Mouse (Mus musculus): ENCODE data around the gene Nfic. TPM values are rescaled to one million over a fixed set of nuclear protein-coding genes. Genes with fewer than 3 reads are reported as not detected.

The Nfic gene
- polyA plus RNA-seq, 1 experiment from 2014 or later = 16.6 TPM

DNA sequence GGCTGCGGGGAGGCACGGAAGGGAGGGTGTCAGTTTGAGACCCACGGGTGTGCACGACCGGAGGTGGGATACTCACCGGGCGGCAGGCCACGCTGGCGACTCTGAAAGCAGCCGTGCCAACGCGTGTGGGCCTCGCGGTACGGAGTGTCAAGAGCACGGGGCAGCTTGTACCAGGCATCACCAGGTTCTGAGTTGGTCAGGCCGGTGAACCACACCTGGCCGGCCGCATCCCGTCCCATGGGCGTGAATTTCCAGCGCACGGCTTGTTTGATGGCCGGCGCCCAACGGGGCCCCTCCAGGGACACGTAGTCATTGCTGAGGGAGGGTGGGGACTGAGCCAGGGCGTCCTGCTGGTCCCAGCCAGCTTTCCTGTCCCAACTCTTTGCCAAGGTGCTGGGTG is 90.8 kb downstream of the Nfic start:
- ATAC-seq (peak; percentile 9; the same call in 1 of the 2 replicates), DNase-seq (ENCODE audit: low spot score) (no peak)
- 9% methylated on average over 28 of the region's 28 CpGs for WGBS
- peaks cover 16% of the 10 kb centered on the region for H3K4me1 ChIP-seq (ENCODE audit: control insufficient read depth, insufficient read depth, low read length)
- peak overlapping the region; percentile 18 for H3K4me3 ChIP-seq (ENCODE audit: low read depth, low read length)
- H3K36me3 ChIP-seq (ENCODE audit: control insufficient read depth, insufficient read depth, low read length) = peaks cover 41% of the 10 kb centered on the region
- H3K4me2 ChIP-seq (ENCODE audit: low read length) = peak overlapping the region; percentile 47
- H3K9ac ChIP-seq (ENCODE audit: low read length) = peak overlapping the region; percentile 52; the same call in 1 of the 2 replicates
- no peak overlapping the region for H3K27ac ChIP-seq (ENCODE audit: low read depth, low read length)
- H3K27me3 ChIP-seq (replicated peaks; ENCODE audit: control insufficient read depth, insufficient read depth, low read length) = peaks cover 27% of the 10 kb centered on the region
- no peaks in the 10 kb centered on the region for H3K9me3 ChIP-seq (replicated peaks; ENCODE audit: control insufficient read depth, low read length)

DNA sequence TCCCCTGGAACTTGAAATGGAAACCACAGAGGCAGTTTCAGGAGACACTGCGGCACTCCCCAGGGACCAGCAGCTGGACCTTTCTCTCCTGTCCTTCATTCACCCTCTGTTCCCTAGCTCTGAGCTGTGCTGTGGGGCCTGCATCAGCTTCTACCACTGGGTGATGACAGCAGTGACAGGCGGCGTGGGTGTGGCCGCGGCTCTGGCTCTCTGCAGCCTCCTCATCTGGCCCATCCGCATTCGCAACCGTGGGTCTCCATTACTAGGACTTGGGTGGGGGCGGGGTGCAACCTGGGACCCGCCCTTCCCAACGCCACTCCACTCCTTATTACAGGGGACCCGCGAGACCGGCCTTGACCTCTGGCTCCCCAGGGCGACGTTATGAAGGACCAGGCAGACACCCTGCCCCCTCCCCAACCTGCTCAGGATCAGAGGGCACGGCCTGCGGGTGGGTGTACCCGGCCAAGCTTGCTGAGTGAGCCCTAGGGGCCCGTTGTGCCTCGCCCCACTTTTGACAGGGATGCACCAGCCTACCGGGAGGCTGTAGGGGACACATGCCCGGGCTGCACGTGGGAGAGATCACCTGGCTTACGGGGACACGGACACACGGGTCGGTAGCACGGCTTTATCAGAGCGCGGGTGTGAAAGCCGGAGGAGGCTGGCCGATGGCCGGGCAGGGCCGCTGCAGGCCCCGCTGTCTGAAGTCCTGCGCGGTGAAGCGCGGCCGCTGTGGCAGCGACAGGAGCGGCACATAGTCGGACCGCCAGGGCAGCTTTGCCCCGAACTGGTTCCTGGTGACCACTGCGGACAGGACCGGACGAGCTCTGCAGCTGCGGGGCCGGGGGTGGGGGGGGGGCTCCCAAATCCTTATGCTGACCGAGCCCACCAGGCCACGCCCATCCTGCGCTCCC is 91.7 kb downstream of the Nfic start:
- H3K27ac ChIP-seq (ENCODE audit: low read depth, low read length) = no peak overlapping the region
- DNase-seq (ENCODE audit: low spot score) = no peak
- no peak for ATAC-seq
- H3K36me3 ChIP-seq (ENCODE audit: control insufficient read depth, insufficient read depth, low read length) = peaks cover 31% of the 10 kb centered on the region
- peak overlapping the region; percentile 47 for H3K4me2 ChIP-seq (ENCODE audit: low read length)
- H3K9ac ChIP-seq (ENCODE audit: low read length) = peak overlapping the region; percentile 52
- WGBS = 12% methylated on average over 53 of the region's 54 CpGs
- no peaks in the 10 kb centered on the region for H3K9me3 ChIP-seq (replicated peaks; ENCODE audit: control insufficient read depth, low read length)
- peaks cover 27% of the 10 kb centered on the region for H3K27me3 ChIP-seq (replicated peaks; ENCODE audit: control insufficient read depth, insufficient read depth, low read length)
- peak overlapping the region; percentile 18; the same call in 1 of the 2 replicates for H3K4me3 ChIP-seq (ENCODE audit: low read depth, low read length)
- H3K4me1 ChIP-seq (ENCODE audit: control insufficient read depth, insufficient read depth, low read length) = peaks cover 16% of the 10 kb centered on the region

DNA sequence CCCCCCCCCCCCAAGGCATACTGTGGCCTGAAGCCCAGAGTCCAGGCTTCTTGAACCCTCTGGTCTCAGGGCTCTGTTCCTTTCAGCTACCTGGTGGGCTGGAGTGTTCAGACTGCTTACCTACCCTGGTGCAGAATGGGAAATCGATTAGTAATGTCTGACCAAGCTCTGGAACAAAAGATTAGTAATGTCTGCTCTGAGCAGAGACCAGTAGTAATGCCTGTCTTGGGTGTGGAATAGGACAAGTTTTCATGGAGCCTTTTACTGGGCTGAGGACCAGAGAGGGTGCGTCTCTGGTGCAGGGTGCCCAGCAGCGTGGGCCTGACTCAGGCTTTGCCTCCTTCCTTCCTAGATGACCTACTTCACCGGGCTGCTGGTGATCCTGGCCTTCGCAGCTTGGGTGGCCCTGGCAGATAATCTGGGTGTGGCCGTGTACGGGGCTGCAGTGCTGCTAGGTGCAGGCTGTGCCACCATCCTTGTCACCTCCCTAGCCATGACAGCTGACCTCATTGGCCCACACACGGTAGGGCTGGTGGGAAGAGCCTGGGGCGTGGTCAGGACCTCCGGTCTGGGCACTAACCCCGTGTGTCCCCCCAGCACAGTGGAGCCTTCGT is 93.0 kb downstream of the Nfic start:
- Histone ChIP-seq H3K4me1 (ENCODE audit: control insufficient read depth, insufficient read depth, low read length) (peaks cover 19% of the 10 kb centered on the region), H3K4me2 (ENCODE audit: low read length) (no peak overlapping the region), H3K9me3 (replicated peaks; ENCODE audit: control insufficient read depth, low read length) (no peaks in the 10 kb centered on the region), H3K36me3 (ENCODE audit: control insufficient read depth, insufficient read depth, low read length) (peaks cover 19% of the 10 kb centered on the region), H3K27ac (ENCODE audit: low read depth, low read length) (no peak overlapping the region), H3K27me3 (replicated peaks; ENCODE audit: control insufficient read depth, insufficient read depth, low read length) (peaks cover 27% of the 10 kb centered on the region), H3K4me3 (ENCODE audit: low read depth, low read length) (no peak overlapping the region), H3K9ac (ENCODE audit: low read length) (no peak overlapping the region)
- DNase-seq (ENCODE audit: low spot score) (no peak), ATAC-seq (no peak)
- WGBS = 75% methylated on average over 12 of the region's 12 CpGs

DNA sequence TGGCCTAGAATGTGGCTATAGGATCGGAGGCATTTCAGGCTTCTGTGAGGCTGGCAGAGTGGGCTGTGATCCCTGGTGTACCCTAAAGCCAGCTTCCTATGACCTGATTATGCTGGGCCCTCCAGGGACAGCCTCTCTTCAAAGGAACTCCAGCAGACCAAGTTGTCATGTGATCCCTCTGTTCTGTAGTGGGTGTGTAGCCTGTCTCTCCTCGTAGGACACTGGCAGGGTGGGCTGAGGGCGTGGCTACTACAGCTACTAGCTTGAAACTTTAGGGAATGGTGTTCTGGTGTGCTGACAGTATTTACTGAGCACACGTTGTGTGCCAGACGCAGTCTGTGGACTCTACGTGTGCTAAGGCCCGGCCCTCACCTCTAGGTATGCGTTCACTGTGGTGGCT is 94.7 kb downstream of the Nfic start:
- 79% methylated on average over 8 of the region's 8 CpGs for WGBS
- no peak overlapping the region for H3K9ac ChIP-seq (ENCODE audit: low read length)

DNA sequence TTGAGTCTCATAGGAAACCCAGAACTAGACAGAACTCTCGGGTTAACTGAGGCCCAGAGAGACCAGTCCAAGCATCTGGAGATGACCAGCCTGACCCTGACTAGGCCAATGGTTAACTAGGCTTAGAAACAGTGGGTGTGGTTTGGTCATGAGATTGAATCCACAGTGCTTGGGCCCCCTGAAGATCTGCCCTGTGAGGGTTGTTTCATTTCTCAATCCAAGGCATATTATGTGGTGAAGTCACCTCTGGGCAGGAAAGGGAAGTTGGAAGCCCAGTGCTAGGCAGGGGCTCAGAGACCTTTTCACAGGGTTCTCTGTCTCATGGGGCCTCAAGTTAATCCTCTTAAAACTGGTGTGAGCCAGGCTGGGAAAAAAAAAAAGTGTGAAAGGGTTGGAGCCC is 96.6 kb downstream of the Nfic start:
- H3K4me3 ChIP-seq (ENCODE audit: low read depth, low read length) = no peak overlapping the region
- no peaks in the 10 kb centered on the region for H3K9me3 ChIP-seq (replicated peaks; ENCODE audit: control insufficient read depth, low read length)
- no peak for ATAC-seq
- H3K9ac ChIP-seq (ENCODE audit: low read length) = no peak overlapping the region
- H3K36me3 ChIP-seq (ENCODE audit: control insufficient read depth, insufficient read depth, low read length) = peaks cover 3% of the 10 kb centered on the region; the same call in 1 of the 2 replicates
- 63% methylated on average over 1 of the region's 1 CpGs for WGBS
- H3K27ac ChIP-seq (ENCODE audit: low read depth, low read length) = no peak overlapping the region
- peaks cover 6% of the 10 kb centered on the region for H3K4me1 ChIP-seq (ENCODE audit: control insufficient read depth, insufficient read depth, low read length)
- peaks cover 14% of the 10 kb centered on the region for H3K27me3 ChIP-seq (replicated peaks; ENCODE audit: control insufficient read depth, insufficient read depth, low read length)
- H3K4me2 ChIP-seq (ENCODE audit: low read length) = no peak overlapping the region; the same call in 1 of the 2 replicates
- no peak for DNase-seq (ENCODE audit: low spot score)

More for the DNA sequence above, 94.7 kb downstream of the Nfic start:
- H3K9me3 ChIP-seq (replicated peaks; ENCODE audit: control insufficient read depth, low read length) = no peaks in the 10 kb centered on the region
- peaks cover 3% of the 10 kb centered on the region; the same call in 1 of the 2 replicates for H3K36me3 ChIP-seq (ENCODE audit: control insufficient read depth, insufficient read depth, low read length)
- H3K27me3 ChIP-seq (replicated peaks; ENCODE audit: control insufficient read depth, insufficient read depth, low read length) = peaks cover 27% of the 10 kb centered on the region
- no peak overlapping the region for H3K27ac ChIP-seq (ENCODE audit: low read depth, low read length)
- H3K4me1 ChIP-seq (ENCODE audit: control insufficient read depth, insufficient read depth, low read length) = peaks cover 17% of the 10 kb centered on the region
- DNase-seq (ENCODE audit: low spot score) (no peak), ATAC-seq (no peak)
- H3K4me3 ChIP-seq (ENCODE audit: low read depth, low read length) = no peak overlapping the region
- H3K4me2 ChIP-seq (ENCODE audit: low read length) = no peak overlapping the region

DNA sequence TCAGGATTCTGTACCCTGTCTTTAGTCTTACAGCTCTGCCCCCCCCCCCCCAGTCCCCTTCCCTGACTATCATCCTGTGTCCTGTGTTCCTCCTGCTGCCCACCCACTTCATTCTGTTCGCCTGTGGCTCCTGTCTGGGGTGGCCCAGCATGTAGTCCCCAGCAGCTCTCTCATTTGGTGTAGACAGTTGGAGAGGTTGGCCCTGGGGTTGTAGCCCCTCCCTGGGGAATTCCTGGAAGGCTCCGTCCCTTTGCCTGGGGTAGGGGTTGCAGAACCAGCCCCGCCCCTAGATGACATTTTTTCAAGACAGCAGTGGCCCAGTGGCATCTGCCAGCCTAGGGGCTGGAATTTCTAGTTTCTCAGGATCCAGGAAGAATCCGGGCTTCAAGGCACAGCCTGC is 97.2 kb downstream of the Nfic start:
- peaks cover 3% of the 10 kb centered on the region; the same call in 1 of the 2 replicates for H3K4me1 ChIP-seq (ENCODE audit: control insufficient read depth, insufficient read depth, low read length)
- ATAC-seq = no peak
- 43% methylated on average over 4 of the region's 4 CpGs for WGBS
- H3K9me3 ChIP-seq (replicated peaks; ENCODE audit: control insufficient read depth, low read length) = no peaks in the 10 kb centered on the region
- no peak overlapping the region for H3K27ac ChIP-seq (ENCODE audit: low read depth, low read length)
- H3K4me2 ChIP-seq (ENCODE audit: low read length) = peak overlapping the region; percentile 97
- peak overlapping the region; percentile 81 for H3K9ac ChIP-seq (ENCODE audit: low read length)
- peaks cover 3% of the 10 kb centered on the region; the same call in 1 of the 2 replicates for H3K36me3 ChIP-seq (ENCODE audit: control insufficient read depth, insufficient read depth, low read length)
- DNase-seq (ENCODE audit: low spot score) = no peak
- peak overlapping the region; percentile 68 for H3K4me3 ChIP-seq (ENCODE audit: low read depth, low read length)
- H3K27me3 ChIP-seq (replicated peaks; ENCODE audit: control insufficient read depth, insufficient read depth, low read length) = peaks cover 7% of the 10 kb centered on the region; the same call in 1 of the 2 replicates

DNA sequence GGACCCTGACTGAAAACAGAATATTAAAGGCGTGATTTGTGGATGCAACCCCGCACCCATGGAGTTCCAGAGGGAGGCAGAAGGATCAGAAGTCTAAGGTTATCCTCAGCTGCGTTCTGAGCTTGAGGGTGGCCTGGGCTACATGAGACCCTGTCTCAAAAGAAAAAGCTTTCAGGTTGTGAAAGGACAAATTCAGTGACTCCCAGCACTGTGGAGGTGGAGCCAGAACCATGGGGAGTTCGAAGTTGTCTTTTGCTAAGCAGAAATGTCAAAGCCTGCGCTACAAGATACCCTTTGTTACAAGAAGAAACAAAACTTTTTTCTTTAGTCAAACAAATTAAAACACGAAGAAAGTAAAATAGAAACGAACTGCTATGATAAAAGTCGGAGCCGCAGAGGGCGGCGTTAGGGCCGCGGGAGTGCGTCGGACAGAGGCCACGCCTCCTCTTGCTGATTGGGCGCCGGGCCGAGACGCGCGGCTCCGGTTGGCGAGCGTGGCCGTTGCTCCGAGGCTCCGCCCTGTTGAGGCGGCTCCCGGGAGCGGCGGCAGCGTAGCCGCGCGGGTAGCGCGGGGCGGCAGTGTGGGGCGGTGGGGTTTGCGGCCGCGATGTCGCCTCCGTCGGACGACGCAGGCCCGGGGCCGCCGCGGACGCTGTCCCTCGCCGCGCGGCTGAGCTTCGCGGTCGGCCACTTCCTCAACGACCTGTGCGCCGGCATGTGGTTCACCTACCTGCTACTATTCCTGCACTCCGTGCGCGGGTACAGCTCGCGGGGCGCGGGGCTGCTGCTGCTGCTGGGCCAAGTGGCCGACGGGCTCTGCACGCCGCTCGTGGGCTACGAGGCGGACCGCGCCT is 98.2 kb downstream of the Nfic start, which contains the start of gene Mfsd12:
TSS of gene Mfsd12 (plus strand) at position 501 of the 854 bp plus-strand sequence.
- Histone ChIP-seq H3K27me3 (replicated peaks; ENCODE audit: control insufficient read depth, insufficient read depth, low read length) (no peaks in the 10 kb centered on the region), H3K4me3 (ENCODE audit: low read depth, low read length) (peak within 1 kb of the TSS; percentile 68), H3K4me2 (ENCODE audit: low read length) (peak within 1 kb of the TSS; percentile 97), H3K9ac (ENCODE audit: low read length) (peak within 1 kb of the TSS; percentile 81), H3K9me3 (replicated peaks; ENCODE audit: control insufficient read depth, low read length) (no peaks in the 10 kb centered on the region), H3K36me3 (ENCODE audit: control insufficient read depth, insufficient read depth, low read length) (no peaks in the 10 kb centered on the region; the same call in 1 of the 2 replicates), H3K4me1 (ENCODE audit: control insufficient read depth, insufficient read depth, low read length) (peaks cover 3% of the 10 kb centered on the region; the same call in 1 of the 2 replicates), H3K27ac (ENCODE audit: low read depth, low read length) (no peak within 1 kb of the TSS)
- ATAC-seq (peak; percentile 96), DNase-seq (ENCODE audit: low spot score) (peak; percentile 95)
- WGBS = 2% methylated on average over 73 of the region's 79 CpGs

DNA sequence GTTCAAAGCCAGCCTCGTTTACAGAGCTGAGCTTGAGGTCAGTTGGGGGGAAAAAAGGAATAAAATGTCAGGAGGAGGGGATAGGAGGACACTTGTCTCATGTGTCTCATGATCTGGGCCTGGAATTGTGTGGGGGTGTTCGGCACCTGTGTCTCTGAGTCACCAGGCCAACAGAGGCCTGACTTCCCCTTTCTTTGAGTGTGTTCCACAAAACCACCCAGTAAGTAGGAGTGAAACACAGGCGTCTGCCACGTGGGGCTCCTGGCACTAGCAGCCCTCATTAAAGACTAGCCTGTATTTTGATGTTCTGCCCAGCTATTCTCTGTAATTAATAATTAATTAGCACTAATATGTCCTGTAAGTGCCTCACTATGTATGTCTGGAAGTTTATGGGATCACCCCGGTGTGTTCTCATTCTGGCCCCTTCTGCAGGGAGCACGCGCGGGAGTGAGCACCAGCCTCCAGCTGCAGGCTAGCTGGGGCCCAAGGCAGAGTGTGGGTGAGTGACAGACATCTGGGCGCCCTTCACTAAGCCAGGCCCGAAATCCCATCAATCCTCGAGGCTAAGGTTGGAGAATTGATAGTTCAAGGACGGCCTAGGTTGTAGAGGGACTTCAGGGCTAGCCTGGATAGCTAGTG is 99.0 kb downstream of the Nfic start:
- DNase-seq (ENCODE audit: low spot score) = no peak
- H3K4me2 ChIP-seq (ENCODE audit: low read length) = peak overlapping the region; percentile 97
- WGBS = 48% methylated on average over 12 of the region's 12 CpGs
- H3K4me1 ChIP-seq (ENCODE audit: control insufficient read depth, insufficient read depth, low read length) = peaks cover 3% of the 10 kb centered on the region; the same call in 1 of the 2 replicates
- peak overlapping the region; percentile 68; the same call in 1 of the 2 replicates for H3K4me3 ChIP-seq (ENCODE audit: low read depth, low read length)
- H3K9me3 ChIP-seq (replicated peaks; ENCODE audit: control insufficient read depth, low read length) = no peaks in the 10 kb centered on the region
- ATAC-seq = no peak
- H3K9ac ChIP-seq (ENCODE audit: low read length) = no peak overlapping the region
- H3K36me3 ChIP-seq (ENCODE audit: control insufficient read depth, insufficient read depth, low read length) = no peaks in the 10 kb centered on the region; the same call in 1 of the 2 replicates
- no peaks in the 10 kb centered on the region for H3K27me3 ChIP-seq (replicated peaks; ENCODE audit: control insufficient read depth, insufficient read depth, low read length)
- no peak overlapping the region for H3K27ac ChIP-seq (ENCODE audit: low read depth, low read length)

Data from forebrain, embryonic 14.5 days (tissue).